Mouse (Mus musculus): ENCODE measurements around the gene Mpz.

Mpz gene

DNA sequence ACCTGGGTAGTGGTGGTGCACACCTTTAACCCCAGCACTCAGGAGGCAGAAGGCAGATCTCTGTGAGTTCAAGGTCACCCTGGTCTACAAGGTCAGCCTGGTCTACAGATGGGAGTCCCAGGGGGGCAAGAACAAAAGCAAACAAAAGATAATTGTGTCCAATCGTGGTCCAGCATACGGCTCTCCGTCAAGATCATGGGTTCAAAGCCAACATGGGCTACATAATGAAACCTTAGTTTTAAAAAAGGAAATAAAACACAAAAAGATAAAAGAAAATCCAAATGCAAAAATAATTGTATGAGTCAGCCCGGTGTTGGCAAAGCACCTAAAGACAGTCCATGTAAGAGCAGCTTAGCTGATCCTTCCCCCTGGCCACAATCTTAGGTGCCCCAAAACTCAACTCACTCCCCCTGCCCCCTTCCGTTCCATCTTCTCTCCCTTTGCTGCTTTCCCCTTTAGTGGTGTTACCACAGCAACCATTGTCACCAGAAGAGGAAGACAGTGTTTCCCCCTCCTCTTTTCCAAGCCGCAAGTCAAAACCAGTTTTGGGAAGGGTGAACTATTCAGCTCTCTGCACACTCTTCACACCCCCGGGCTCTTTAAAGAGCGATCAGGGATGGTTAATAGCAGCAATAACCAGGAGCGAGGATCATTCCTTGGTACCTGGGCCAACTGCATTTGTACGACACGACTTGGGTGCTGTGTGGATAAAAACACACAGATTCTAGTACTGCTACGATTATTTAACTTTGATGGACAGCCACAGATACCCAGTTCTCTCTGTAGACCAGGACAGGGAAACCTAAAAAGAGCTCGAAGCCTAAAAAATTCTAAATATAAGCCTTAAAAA is 37.6 kb downstream of the Mpz start:
- WGBS, result 42% methylated on average over 13 of the region's 13 CpGs

DNA sequence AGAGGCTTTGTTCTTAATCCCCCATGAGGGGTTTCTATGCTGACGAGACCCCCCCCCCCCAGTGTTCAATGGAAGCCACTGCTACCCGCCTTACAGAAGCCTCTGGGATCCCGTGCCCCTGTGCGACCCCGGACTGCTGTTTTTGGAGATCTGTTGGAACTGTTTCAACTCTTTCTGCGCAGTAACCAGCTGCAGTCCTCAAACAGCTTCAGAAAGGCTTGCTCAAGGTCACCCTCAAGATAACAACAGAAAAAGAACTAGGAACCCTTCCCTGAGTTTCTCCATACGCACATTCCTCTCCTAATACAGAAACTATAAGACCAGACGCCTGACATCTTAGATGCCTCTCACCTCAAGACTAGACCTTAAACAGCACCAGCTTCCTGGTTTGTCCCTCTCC is 38.5 kb downstream of the Mpz start:
- 25% methylated on average over 8 of the region's 8 CpGs for WGBS

DNA sequence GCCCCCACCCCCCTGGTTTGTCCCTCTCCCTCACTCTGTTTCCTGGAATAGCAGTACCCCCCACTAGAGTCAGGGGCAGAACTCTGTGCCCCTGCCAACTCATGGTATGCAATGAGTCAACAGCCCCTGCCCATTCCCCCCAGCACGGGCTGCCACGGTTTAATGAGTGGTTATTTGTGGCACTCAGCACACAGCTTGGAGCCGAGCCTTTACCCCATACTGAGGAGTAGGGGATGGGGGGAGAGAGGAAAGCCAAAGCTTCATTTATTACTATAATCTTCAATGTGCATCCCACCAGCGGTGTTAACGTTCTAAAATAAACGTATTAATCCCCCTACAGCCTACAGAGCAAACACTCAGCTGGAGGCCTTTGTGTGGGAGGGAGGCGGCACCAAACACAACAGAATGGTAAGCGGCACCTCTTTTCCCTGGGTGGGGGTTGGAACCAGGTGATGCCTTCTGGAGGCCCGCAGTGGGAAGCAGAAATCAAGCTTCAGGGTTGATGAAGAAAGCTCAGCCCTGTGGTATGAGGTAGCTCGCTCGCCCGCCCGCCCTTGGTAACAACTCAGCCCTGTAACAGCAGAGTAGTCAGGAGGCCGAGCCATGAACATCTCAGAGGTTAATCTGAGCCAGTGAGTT is 39.1 kb downstream of the Mpz start:
- 61% methylated on average over 14 of the region's 14 CpGs for WGBS

DNA sequence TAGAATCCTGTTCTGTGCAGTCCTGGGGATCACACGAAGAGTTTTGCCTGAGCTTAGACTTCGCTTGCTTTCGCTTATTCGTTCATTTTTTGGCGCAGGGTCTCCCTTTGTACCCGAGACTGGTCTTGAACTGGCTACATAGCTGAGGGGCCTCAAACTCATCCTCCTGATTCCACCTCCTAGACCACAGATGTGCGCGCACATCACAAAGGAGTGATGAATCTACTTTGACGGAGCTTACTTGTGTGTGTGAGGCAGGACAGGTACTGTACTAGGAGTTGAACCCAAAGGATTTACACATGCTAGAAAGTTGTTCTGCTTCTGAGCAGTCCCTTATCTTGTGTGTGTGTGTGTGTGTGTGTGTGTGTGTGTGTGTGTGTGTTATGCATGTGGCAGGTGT is 40.3 kb downstream of the Mpz start:
- 96% methylated on average over 9 of the region's 9 CpGs for WGBS

DNA sequence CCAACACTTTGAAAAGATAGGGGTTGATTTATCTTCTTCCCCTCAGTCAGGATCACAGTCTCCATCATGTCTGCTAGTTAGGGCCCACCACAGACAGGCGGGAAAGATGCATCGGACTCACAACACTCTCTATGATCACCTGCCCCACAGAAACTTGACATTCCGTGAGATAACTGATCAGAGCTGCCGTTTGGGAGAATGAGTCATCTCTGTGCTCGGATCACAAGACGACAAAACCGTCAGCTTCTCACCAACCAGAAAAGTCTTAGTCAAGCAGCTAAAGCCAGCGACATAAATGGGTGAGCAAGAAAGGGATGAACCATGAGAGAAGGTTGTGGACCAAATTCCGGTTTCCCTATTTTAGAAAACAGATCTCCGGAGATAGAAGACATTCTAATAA is 41.8 kb downstream of the Mpz start:
- WGBS, result 61% methylated on average over 10 of the region's 10 CpGs

DNA sequence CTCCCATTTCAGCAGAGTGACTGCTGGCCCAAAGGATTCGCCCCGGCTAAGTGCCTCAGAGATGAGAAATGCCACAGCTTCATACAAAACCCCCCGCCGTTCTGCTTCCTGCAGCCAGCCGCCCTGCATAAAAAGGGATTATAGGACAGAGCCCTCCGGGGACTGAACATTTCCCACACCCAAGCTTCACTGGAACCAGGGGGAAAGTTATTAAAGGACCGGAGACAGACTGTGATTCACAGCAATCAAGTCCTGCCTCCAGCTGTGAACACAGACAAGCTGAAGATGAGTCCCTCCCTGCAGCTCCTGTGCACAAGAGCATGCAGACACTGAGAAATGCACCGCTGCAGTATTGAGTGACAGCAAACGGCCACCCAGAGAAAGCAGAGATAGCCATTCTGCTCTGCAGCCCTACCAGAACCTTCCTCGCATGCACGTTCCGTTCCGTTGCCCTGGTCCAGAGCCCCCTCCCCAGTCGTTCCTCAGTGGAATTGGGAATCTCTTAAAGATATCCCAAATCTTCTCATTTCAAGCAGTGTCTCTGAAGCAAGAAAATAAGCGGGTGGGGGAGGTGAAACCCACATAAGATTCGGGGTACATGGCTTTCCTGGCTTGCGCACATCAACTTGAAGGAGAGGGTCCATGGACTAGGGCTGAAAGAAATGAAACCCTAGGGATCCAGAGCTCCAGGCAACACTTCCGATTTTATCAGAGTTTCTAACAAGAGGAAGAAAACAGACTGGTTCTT is 42.8 kb downstream of the Mpz start:
- WGBS, result 9% methylated on average over 18 of the region's 18 CpGs

DNA sequence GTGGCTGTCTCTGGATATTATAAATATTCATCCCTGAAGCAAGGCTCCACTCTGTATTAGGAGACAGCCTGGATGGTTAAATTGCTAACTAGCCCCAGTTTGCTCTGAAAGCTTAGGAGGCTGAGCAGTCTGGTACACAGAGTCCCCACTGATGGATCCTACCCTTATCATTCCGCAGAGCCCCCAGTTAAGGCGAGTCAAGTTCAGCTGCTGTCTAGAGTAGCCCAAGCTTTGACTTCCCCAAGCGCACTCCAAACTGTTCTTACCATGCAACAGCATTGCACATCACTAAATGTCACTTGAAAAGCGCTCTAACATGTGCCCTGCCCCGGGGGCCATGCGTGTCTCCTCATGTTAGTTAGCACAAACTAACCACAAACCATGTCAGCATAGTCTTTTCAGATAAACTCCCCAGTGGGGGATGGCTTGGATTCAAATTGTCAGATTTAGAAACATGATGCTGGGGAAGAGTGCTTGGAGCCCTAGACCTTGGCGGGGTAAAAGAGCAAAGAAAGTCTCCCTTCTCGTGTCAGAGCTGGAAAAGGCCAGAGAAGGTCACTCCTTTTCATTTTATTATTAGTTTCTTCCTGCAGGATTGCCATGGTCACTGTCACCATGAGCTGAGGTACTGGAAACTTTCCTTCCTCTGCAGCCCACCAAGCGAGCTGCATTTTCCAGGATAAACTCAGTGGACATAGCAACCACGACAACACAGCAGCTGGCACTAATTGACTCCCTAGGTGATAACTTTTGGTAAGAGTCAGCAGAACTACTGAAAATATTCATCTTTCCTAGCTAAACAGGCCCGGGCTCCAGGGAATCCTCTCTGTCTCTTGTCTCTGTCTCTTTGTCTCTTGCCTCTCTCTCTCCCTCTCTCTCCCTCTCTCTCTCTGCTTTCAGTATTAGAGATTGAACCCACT is 43.7 kb downstream of the Mpz start:
- whole genome bisulfite sequencing, result 63% methylated on average over 11 of the region's 11 CpGs

DNA sequence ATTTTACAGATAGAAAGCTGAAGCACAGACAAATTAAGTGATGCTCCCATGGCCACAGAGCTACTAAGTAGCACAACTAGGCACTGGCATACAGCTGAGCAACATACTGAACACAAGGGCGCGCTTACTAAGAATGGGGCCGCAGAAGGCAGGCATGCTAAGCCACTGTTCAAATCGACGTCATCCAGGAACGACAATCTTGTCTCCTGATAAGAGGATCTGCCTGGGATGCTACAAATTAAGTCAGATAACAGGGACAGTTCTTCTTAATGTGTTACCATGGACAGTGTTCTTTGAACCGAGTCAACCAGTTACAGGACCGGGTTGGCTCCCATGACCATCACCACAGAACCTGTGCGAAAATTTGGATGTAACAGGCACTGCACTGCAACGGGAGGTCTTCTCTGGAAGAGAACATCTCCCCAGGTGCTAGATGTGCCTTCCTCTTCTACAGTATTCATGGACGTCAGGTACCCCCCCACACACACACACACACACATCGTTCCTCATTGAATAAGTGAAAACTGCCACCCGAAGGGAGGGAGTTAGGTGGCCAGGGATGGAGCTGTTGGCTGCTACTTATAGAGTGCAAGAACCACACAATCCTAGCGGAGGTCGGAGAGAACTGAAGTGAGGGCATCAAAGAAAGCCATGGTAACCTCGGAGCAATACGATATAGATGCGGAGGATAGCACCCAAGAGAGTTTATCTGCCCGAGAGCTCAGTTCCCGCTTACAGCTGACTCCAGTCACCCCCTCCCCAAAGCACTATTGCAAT is 44.7 kb downstream of the Mpz start:
- 25% methylated on average over 20 of the region's 20 CpGs for WGBS

DNA sequence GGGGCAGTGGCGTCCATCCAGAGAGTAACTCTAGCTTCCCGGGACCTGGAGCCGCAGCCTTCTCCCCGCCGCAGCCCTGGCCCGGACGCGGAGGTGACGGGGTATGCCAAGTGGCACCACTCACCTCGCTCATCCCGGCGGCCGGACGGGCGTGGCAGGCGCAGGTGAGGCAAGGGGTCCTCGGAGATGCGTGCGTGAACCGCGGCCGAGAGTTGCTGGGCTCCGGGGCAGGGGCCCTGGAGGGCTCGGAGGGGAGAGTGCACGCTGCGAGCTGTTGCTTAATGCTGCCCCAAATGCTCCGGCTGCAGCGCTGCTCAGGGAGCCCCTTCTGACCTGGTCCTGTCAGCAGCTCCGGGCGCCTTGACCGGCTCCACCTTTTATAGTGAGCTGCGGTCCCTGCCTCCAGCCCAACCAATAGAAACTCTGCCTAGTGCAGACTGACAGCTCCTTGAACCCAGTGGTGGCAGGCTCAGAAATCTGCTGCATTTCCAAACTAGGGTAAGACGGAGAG is 45.4 kb downstream of the Mpz start, which contains the start of gene Pcp4l1:
Gene Pcp4l1 (minus strand): TSS at position 382 of the 511 bp plus-strand sequence.
- under 1% methylated on average over 33 of the region's 33 CpGs for WGBS

DNA sequence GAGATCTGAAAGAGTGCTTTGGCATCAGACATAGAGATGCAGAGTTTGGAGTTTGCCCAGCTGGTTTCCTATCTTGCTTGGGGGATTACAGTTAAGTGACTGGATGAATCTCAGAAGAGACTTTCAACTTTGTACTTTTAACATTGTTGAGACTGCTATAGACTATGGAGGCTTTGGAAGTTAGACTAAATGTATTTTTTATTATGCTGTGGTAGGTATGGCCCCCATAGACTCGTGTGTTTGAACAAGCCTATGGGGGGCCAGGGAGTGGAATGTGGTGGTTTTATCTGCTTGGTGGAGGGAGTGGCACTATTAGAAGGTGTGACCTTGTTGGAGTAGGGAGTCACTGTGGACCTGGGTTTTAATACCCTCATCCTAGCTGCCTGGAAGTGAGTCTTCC is 49.0 kb downstream of the Mpz start:
- 73% methylated on average over 1 of the region's 1 CpGs for WGBS

DNA sequence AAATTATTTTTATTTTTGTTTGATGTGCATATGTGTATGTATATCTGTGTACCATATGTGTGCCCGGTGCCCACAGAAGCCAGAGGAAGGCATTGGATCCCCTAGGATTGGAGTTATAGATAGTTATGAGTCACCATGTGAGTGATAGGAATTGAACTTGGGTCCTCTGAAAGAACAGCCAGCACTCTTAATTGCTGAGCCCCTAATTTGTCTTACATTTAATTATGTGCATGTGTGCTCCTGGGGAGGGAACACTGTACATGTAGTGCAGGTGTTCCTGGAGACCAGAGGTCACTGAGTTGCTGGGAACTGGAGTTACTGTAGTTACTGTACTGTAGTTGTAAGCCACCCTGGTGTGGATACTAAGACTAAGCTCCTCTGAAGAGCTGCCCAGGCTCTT is 50.3 kb downstream of the Mpz start:
- 93% methylated on average over 1 of the region's 1 CpGs for WGBS

DNA sequence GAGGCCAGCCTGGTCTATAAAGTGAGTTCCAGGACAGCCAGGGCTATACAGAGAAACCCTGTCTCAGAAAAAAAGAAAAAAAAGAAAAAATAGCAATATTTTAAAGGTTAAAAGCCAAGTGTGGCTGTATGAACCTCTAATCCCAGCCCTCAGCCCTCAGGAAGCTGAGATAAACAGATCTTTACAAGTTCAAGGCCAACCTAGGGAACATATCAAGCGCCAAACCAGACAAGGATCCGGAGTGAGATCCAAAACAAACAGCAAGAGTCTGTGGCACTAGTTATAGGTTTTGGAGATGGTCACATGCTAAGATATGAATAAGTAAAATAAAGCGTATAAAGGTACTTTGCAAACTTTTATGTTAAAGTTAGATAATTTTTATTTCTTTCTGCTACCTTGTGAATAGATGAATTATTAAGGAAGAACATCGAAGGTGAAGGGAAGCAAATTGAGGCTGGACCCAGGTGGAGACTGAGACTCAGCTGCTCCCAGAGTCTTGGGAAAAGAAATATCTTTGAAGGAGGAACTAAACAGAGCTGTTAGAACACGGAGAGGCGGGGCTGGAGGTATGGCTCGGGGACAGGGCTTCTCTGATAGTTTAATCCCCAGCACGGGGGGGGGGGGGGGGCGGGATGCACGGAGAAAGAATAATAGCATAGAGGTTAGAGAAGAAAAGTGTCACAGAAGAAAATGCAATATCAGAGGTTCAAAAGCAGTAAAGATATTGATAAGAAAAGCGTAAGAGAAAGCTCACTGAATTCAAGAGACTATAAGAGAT is 53.1 kb downstream of the Mpz start:
- 60% methylated on average over 11 of the region's 11 CpGs for WGBS

DNA sequence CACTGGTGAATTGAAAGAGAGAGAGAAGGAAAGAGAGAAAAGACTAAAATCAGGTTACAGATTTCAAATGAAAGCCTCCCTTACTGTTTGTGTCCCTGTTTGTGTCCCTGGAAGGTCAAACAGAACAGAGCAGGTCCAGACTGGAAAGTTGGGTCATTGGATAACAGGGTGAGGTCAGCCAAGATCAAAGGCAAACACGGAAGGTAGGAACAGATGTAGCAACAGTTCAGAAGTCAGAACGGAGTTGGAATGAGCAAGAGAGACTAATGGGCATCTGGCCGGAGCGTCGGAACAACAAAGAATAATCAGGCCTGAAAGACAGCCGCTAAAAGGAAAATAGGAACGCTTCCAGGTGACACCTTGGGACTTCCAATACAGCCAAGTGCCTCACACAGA is 53.7 kb downstream of the Mpz start:
- 66% methylated on average over 7 of the region's 7 CpGs for WGBS

DNA sequence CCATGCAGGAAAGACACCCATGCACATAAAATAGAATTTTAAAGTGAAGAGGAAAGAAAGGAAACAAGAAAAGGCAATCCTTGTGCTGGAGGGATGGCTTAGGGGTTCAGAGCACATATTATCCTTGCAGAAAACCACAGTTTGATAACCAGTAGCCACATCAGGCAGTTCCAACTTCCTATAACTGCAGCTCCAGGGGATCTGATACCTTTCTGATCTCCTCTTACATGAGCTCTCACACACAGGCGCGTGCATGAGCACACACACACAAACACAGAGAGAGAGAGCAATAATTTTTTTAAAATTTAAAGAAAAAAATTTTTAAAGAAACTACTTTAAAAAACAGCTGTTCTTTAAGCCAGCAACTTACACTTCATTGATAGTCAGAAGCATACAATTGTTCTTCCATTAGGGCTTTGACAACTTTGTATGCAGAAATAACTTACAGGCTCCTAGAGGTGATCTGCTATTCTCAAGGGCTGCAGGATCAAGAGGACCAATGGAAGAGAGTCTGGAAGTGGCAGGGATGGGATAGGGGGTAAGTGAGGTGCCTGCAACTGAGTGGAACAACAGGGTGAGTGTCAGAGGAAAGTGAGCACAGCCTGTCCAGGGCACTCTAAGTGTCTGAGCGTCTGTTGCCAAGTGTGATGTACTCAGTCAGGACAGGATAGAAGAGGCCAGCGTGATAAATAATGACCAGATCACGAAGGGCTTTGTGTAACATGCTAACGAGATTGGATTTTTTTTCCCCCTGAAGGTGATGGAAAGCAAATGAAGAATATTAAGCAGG is 55.4 kb downstream of the Mpz start:
- 66% methylated on average over 6 of the region's 6 CpGs for WGBS

DNA sequence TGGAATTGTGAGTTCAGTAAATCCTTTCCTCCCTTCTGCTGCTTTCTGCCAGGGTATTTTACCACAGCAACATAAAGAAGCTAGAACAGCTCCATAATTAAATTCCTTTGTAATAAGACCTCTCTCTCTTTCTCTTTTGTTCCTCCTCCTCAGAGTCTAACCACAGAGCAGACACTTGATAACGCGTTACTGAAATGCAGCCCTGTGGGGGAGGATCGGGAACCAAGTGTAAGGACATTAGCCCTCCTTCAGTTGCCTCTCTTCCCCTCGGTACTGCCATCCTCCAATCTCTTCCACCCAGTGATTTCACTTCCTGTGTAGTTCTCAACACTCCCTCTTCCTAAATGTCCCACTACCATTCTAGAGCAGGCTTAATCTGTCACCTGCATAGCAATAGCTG is 58.9 kb downstream of the Mpz start:
- whole genome bisulfite sequencing, result 30% methylated on average over 4 of the region's 4 CpGs
